Mouse (Mus musculus) Patski (cell line): ENCODE data around the gene E4f1. TPM values are rescaled to one million over a fixed set of nuclear protein-coding genes. Genes with fewer than 3 reads are reported as not detected.
"Not testable (repeated sequence)": the region's sequence is repeated elsewhere in the genome, so short reads cannot be mapped to it uniquely, and the experiment has no call there.

ENCODE experiments used
- ATAC-seq: fragments of 100-300 bp; one replicate; pipeline ENCODE4 v1.8.0; 2021
- CTCF ChIA-PET: fragments of 350-600 bp; sonication (Branson Sonifier 250); formaldehyde crosslinking; loops from one replicate; lab custom pipeline; 2022; ENCODE audit warnings: inconsistent platforms; lab: Charles Lee
- POLR2A ChIA-PET: fragments of 350-600 bp; sonication (Branson Sonifier 250); formaldehyde crosslinking; loops from one replicate; lab custom pipeline; 2022; ENCODE audit warnings: antibody characterized with exemption, inconsistent platforms; lab: Charles Lee
- DNase-seq: peaks from one replicate; pipeline ENCODE4 v3.0.0-alpha.2; 2011; ENCODE audit warnings: low read depth, low spot score
- H3K27me3 ChIP-seq: fragments of 371-371 bp; one replicate; pipeline ENCODE4 v1.5.1; 2021
- CTCF ChIP-seq: fragments of 100-300 bp; IDR thresholded peaks from one replicate; pipeline ENCODE4 v1.5.1; 2021
- in situ Hi-C: fragments of 300-500 bp; cut with MboI; formaldehyde crosslinking; loops from 3 replicates; pipeline ENCODE4 v1.11.1; 2018; ENCODE audit warnings: low pct_unique_long_range_greater_than_20kb, mixed read lengths
- polyA plus RNA-seq: library from polyadenylated mRNA; unstranded; gene quantifications from one replicate; pipeline ENCODE4 v1.2.3, GENCODE M21; 2021

E4f1 gene
- polyA plus RNA-seq, 1 experiment from 2014 or later, result 36.9 TPM

DNA sequence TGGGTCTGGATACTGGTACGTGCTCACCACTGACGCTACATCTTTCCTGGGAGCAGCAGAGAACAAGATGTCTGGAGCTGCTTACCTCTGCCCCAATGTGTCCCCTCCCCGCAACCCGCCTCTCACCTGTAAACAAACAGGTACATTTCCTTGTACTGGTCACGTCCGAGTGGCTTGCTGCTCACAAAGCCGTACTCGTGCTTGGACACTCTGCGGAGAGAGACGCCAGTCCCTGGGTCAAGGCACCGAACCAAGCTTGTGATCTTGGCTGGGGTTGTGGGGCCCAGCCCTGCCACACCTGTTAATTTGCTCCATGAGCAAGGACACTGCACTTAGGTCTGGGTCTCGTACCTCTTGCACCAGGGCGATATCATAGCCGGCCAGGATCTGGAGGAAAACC is 28.0 kb downstream of the E4f1 start:
- no peak for TF ChIP-seq CTCF
- in situ Hi-C loops, result no loop called here
- ATAC-seq (no peak), DNase-seq (no peak)
- CTCF ChIA-PET, result no interaction called here
- H3K27me3 ChIP-seq, result no peaks in the 10 kb centered on the region
- POLR2A ChIA-PET, result no interaction called here

DNA sequence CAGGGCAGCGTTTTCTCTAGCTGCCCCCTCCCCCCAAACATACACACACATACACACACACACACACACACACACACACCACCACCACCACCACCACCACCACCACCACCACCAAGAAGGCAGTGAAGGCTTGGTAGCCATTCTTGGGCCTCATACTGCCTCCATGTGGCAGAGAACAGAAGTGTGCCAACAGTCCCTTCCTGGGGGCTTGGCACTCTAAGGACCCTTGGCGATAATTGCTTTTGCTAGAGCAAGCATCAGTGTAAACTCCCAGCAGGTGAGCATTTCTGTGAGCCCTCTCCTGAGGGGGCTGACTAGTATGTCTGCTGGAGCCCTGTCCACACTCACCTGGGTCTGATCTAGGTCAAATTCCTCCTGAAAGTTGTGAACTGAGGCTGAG is 29.0 kb downstream of the E4f1 start:
- POLR2A ChIA-PET, result no interaction called here
- no peak for TF ChIP-seq CTCF
- no peaks in the 10 kb centered on the region for H3K27me3 ChIP-seq
- DNase-seq (no peak), ATAC-seq (no peak)
- in situ Hi-C loops, result no loop called here
- CTCF ChIA-PET, result interaction anchor here (1.0 kb wide), 1 partner anchor 38 kb away, joined by 3 read pairs; the partner anchor contains the start of gene Mlst8

DNA sequence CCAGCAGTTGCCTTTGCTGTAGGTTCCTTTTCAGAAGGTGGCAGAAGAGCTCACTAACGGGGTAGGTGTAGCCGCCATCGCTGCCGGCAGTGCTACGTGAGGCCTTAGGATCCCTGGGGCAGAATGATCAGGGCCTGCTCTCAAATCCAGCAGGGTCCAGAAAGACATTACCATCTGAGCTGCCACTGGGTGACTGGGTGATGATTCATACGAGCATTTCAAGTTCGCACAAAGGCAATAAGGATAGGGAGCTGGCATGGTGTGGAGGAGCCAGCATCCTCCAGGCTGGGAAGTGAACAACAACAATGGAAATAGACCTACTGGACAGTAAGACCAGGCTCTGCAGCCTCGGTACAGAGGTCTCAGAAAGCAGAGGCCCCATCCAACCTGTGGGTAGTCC is 29.7 kb downstream of the E4f1 start:
- no peaks in the 10 kb centered on the region for H3K27me3 ChIP-seq
- in situ Hi-C loops, result no loop called here

DNA sequence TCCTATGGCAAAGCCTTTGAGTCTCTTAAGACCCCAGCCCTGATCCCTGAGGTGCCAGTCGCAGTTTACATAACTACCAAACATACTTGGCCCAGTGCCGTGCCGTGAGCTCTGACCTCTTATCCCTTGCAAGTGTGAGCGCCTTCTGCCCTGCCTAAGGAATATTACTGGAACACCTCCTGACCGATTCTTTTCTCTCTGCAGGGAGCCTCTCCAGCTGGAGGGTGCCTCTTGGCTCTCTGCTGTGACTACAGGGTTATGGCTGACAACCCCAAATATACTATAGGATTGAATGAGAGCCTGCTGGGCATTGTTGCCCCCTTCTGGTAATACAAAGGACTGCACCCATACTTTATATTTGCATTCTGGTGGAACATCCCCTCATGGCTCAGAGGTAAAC is 33.1 kb downstream of the E4f1 start:
- TF ChIP-seq CTCF, result no peak
- POLR2A ChIA-PET, result no interaction called here
- in situ Hi-C loops, result no loop called here
- DNase-seq, result no peak
- CTCF ChIA-PET, result interaction anchor here (0.9 to 1.9 kb wide), 3 partner anchors 14 to 36 kb away, joined by 3 to 5 read pairs (median 5); no protein-coding TSS in a partner anchor
- no peaks in the 10 kb centered on the region for H3K27me3 ChIP-seq
- peak; percentile 22 for ATAC-seq

More for the DNA sequence above, 29.7 kb downstream of the E4f1 start:
- ChIA-PET CTCF (interaction anchor here (1.0 kb wide), 1 partner anchor 39 kb away, joined by 3 read pairs; the partner anchor contains the start of gene Mlst8), POLR2A (interaction anchor here (0.7 kb wide), 1 partner anchor 155 kb away, joined by 3 read pairs; no protein-coding TSS in a partner anchor)
- DNase-seq (no peak), ATAC-seq (no peak)
- TF ChIP-seq CTCF, result no peak

DNA sequence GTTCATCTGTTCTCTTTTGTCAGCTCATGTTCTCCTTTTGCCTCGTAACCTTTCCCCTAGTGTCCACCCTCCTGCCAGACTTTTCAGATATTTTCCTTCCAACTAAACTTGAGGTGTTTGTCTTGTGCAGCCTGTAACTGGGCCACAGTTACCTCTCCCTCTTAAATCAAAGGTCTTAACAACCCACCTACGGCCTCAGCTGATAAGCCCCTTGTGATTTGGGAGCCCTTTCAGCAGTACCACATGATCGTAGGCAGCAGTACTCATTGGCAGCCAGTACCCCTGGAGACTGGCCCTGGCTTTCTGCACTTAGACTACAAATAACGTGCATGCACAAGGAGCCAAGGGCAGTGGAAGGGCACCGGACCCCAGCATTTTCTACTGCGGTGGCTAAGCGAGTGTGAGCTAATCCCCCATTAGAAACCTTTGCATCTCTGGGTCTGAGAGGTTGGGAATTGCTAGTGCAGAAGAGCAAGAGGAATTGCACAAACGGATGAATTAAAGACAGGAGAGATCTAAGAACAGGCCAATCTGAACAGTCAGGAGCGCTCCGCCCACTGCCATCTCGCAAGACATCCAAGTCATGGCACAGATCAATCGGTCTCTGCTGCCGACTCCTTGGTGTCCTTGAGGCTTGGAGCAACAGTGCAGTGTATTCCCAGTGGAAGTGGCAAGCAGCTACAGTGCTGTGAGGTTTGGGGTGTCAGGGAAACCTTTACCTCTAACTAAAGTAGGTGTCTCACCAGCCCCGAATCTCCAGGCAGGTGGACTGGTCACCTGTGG is 40.7 kb downstream of the E4f1 start:
- CTCF ChIA-PET, result interaction anchor here (0.6 kb wide), 1 partner anchor 16 kb away, joined by 3 read pairs; no protein-coding TSS in a partner anchor
- ATAC-seq (no peak), DNase-seq (no peak)
- in situ Hi-C loops, result no loop called here
- POLR2A ChIA-PET, result interaction anchor here (0.6 to 1.1 kb wide), 2 partner anchors 43 to 166 kb away, joined by 3 to 4 read pairs; no protein-coding TSS in a partner anchor
- no peak for TF ChIP-seq CTCF
- no peaks in the 10 kb centered on the region for H3K27me3 ChIP-seq

DNA sequence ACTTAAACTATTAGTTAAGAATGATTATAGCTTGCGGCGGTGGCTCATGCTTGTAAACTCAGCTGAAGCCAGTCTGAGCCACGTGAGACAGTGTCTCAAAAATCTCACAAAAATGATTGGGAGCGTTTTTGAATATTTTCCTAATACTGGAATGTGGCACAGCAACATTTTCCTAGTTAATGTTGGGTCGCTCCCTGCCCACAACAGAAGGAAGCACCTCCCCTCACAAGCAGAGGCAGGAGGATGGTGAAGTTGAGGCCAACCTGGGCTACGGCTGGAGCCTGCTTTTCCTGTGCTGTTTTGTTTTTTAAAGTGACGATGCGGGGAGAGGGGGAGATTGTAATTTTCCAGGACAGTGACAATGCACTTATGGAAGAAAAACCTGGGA is 42.9 kb downstream of the E4f1 start:
- CTCF ChIA-PET, result interaction anchor here (0.7 to 1.0 kb wide), 2 partner anchors 8 to 10 kb away, joined by 3 read pairs; no protein-coding TSS in a partner anchor
- in situ Hi-C loops, result no loop called here
- TF ChIP-seq CTCF, result no peak
- ATAC-seq (no peak), DNase-seq (no peak)
- POLR2A ChIA-PET, result interaction anchor here (0.8 to 1.0 kb wide), 2 partner anchors 11 to 50 kb away, joined by 3 read pairs; no protein-coding TSS in a partner anchor
- no peaks in the 10 kb centered on the region for H3K27me3 ChIP-seq

DNA sequence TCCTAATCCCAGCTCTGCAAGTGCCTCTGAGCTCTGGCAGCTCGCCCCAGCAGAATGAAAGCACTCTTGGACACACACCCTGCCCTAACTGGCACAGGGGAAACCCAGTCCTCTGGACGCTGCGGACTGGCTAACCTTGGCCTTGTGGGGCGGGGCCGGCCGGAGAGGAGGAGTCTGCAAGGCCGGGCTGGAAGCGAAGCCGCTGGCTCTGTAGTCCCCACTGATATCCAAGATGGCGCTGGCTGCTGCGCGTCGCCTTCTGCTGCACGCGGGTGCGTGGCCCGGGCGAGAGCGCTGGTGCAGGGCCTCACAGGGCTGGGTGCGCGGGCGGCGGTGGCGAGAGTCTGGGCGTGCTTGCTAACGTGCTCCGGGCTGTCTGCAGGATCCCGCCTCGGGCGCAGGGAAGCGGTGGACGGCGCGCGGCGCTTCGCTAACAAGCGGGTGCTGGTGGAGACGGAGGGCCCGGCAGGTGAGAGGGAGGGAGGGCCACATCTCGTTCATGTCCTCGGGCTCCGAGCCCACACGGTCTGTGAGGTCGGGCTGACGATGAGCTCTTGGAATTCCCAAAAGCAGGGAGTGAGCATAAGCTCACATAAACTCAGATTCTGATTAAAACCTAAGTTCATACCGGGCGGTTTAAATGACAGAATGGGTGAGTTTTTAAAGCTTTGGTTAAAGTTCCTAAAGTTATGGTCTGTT is 43.5 kb downstream of the E4f1 start, which contains the start of gene Eci1:
Gene Eci1, plus strand, starts transcription at position 171 of the 699 bp plus-strand sequence.
- no peak for TF ChIP-seq CTCF
- in situ Hi-C loops, result no loop called here
- peak; percentile 99 for ATAC-seq
- H3K27me3 ChIP-seq, result no peaks in the 10 kb centered on the region
- DNase-seq, result peak; percentile 77
- ChIA-PET CTCF (interaction anchor here (0.7 to 1.0 kb wide), 2 partner anchors 9 to 10 kb away, joined by 3 read pairs; no protein-coding TSS in a partner anchor), POLR2A (interaction anchor here (0.7 to 1.0 kb wide), 3 partner anchors 11 to 50 kb away, joined by 3 read pairs; no protein-coding TSS in a partner anchor)

DNA sequence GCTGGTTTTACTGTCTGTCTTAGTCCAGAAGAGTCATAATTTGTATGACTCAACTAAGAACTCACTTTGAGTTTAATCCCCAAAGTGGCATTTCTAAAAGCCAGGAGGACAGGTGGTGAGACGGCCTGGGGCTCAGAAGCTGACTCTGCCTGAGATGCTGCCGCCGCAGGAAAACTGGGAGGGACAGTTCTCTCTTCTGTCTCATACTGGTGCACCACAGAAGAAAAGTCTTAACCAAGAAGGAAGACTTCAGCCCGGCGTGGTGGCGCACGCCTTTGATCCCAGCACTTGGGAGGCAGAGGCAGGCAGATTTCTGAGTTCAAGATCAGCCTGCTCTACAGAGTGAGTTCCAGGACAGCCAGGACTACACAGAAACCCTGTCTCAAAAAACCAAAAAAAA is 44.2 kb downstream of the E4f1 start:
- in situ Hi-C loops, result no loop called here
- H3K27me3 ChIP-seq, result no peaks in the 10 kb centered on the region
- ATAC-seq, result peak; percentile 1
- DNase-seq, result no peak
- ChIA-PET CTCF (no interaction called here), POLR2A (interaction anchor here (0.7 kb wide), 1 partner anchor 26 kb away, joined by 3 read pairs; no protein-coding TSS in a partner anchor)
- TF ChIP-seq CTCF, result no peak

DNA sequence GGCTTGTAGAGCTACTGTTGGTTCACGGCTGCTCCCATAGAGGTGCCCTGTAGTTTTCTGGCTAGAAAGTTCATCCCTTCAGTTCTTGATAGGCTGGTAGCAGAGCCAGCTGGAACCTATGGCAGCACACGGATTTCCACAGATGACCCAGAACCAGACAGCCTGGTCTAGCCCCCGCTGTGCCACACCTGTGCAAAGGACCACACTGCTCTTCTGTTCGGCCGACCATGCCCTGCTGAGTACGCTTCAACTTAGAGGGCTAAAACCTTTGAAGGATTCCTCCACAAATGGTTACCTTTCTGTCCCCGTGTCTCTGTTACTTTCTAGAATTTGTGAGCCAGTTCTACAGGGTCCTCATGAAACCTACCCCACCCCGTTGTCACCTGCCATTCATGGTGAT is 44.8 kb downstream of the E4f1 start:
- CTCF ChIA-PET, POLR2A ChIA-PET, in situ Hi-C loops, H3K27me3 ChIP-seq, ATAC-seq, DNase-seq: not testable (repeated sequence)

DNA sequence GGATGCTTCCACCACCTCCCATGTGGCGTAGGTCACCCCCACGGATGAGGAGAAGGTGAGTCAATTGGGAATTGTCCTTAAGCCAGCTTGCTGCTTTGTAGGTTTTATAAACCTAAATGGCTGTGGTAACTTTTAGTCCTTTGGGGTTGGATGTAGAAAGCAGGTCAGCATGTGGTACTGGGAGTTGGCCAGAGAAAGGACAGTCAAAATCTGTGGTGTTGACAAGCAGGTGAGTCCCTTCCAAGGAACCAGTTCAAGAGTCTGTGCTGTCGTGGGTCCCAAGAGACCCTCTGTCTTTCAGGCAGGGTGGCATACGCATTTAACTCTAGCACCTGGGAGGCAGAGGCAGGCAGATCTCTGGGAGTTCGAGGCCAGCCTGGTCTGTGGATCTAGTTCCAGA is 45.6 kb downstream of the E4f1 start:
- in situ Hi-C loops, result no loop called here
- CTCF ChIA-PET, result interaction anchor here (0.7 kb wide), 1 partner anchor 20 kb away, joined by 3 read pairs; no protein-coding TSS in a partner anchor
- TF ChIP-seq CTCF, result no peak
- POLR2A ChIA-PET, result no interaction called here
- H3K27me3 ChIP-seq, result no peaks in the 10 kb centered on the region
- no peak for ATAC-seq
- DNase-seq, result no peak
